Mouse (Mus musculus) brain, adult 10 weeks (tissue): Measurements from ENCODE around the gene Mgme1. TPM values are rescaled to one million over a fixed set of nuclear protein-coding genes. Genes with fewer than 3 reads are reported as not detected.

Source experiments
- polyA plus RNA-seq: library from polyadenylated mRNA; stranded (reverse); fragments of 350-450 nt; fragmentation: Illumina TruSeq; extraction: RNeasy Lipid Tissue Mini Kit (QIAGEN cat#74804); gene quantifications from one replicate; pipeline ENCODE4 v1.2.3, GENCODE M21; 2015; ENCODE audit warnings: low read depth, low replicate concordance

Gene Mgme1
- polyA plus RNA-seq = 5.8 TPM

GRCm38 (mm10) chr2:144270507-144271420 is at the start of gene Mgme1, which contains the start of gene Snx5:
Mgme1 (plus strand) TSS chr2:144270663.
Snx5 (minus strand) TSS chr2:144270906.

Other genes starting within 250 kb of the Mgme1 start
- gene Banf2, start 237.6 kb upstream of the Mgme1 start, polyA plus RNA-seq = not detected
- gene Snx5, start 243 bp downstream of the Mgme1 start, polyA plus RNA-seq = 122 TPM
- gene Ovol2, start 61.5 kb downstream of the Mgme1 start, polyA plus RNA-seq = 7.2 TPM
- gene Kat14, start 98.3 kb downstream of the Mgme1 start, polyA plus RNA-seq = 20.2 TPM
- gene Pet117, start 98.3 kb downstream of the Mgme1 start, polyA plus RNA-seq = 3.3 TPM